Mouse (Mus musculus) layer of hippocampus, adult 9-11 months (tissue): ENCODE measurements at regions not wholly inside any gene's neighbourhood (a gene's known extent, or its start where the extent isn't known, plus 50 kb on each side); places are given as distances from the start of the nearest gene placed in this dataset.

Experiments used
- DNase-seq: peaks from one replicate; pipeline ENCODE4 v3.0.0; 2022

GRCm38 (mm10) chr19:53476768-53477547 is 52.0 kb upstream of the Dusp5 start:
- no peak for DNase-seq

GRCm38 (mm10) chr19:53469256-53469655 is 59.7 kb upstream of the Dusp5 start:
- DNase-seq, result peak; percentile 31

- DNase-seq, result peak; percentile 61
Measured at GRCm38 (mm10) chr19:53464681-53465080, 64.2 kb upstream of the Dusp5 start.

GRCm38 (mm10) chr19:53464135-53464534 is 64.8 kb upstream of the Dusp5 start:
- no peak for DNase-seq

- DNase-seq, result no peak
Measured at GRCm38 (mm10) chr19:53461025-53462015, 67.6 kb upstream of the Dusp5 start.

GRCm38 (mm10) chr19:53460312-53461024 is 68.4 kb upstream of the Dusp5 start:
- no peak for DNase-seq

GRCm38 (mm10) chr19:53459407-53459788 is 69.0 kb upstream of the Smndc1 start:
- no peak for DNase-seq

GRCm38 (mm10) chr19:53458770-53459406 is 68.5 kb upstream of the Smndc1 start:
- DNase-seq, result no peak

GRCm38 (mm10) chr19:53456681-53457080 is 66.3 kb upstream of the Smndc1 start:
- no peak for DNase-seq

GRCm38 (mm10) chr19:53454571-53454970 is 64.2 kb upstream of the Smndc1 start:
- no peak for DNase-seq

- DNase-seq, result no peak
Measured at GRCm38 (mm10) chr19:53454059-53454458, 63.7 kb upstream of the Smndc1 start.

GRCm38 (mm10) chr19:53453317-53453947 is 63.1 kb upstream of the Smndc1 start:
- DNase-seq, result no peak

- DNase-seq, result no peak
Measured at GRCm38 (mm10) chr19:53452360-53452759, 62.0 kb upstream of the Smndc1 start.

GRCm38 (mm10) chr19:53451388-53451922 is 61.1 kb upstream of the Smndc1 start:
- DNase-seq, result no peak

- no peak for DNase-seq
Measured at GRCm38 (mm10) chr19:53450624-53451387, 60.4 kb upstream of the Smndc1 start.

GRCm38 (mm10) chr19:53449137-53449783 is 58.9 kb upstream of the Smndc1 start:
- DNase-seq, result no peak

- DNase-seq, result no peak
Measured at GRCm38 (mm10) chr19:53448206-53448605, 57.8 kb upstream of the Smndc1 start.

- DNase-seq, result no peak
Measured at GRCm38 (mm10) chr19:53447754-53448153, 57.4 kb upstream of the Smndc1 start.

- DNase-seq, result no peak
Measured at GRCm38 (mm10) chr19:53446216-53446615, 55.8 kb upstream of the Smndc1 start.

GRCm38 (mm10) chr19:53444646-53445045 is 54.3 kb upstream of the Smndc1 start:
- DNase-seq, result no peak
